Mouse (Mus musculus) MEL (cell line): ENCODE results near the gene Pdlim1. TPM values are rescaled to one million over a fixed set of nuclear protein-coding genes. Genes with fewer than 3 reads are reported as not detected.

ENCODE experiments used
- DNase-seq: peaks from one replicate; pipeline ENCODE4 v3.0.0; 2011; ENCODE audit warnings: low read depth, low spot score
- H3K27ac ChIP-seq: 2 replicates; pipeline ENCODE4 v1.5.1; 2012; ENCODE audit warnings: low read depth, mild to moderate bottlenecking, control low read depth, low read length, moderate library complexity; ENCODE audit not compliant: control insufficient read depth
- H3K27me3 ChIP-seq, 2 experiments: fragments of 150-350 bp in 1 of 2; sonication (generic) in 1 of 2; 2 replicates each; pipeline ENCODE4 v1.6.1; 2012; ENCODE audit warnings: low read length in 2 of 2, mild to moderate bottlenecking in 2 of 2, improper control_type of control experiment in 1 of 2, moderate library complexity in 1 of 2; ENCODE audit not compliant: insufficient read depth in 2 of 2, control insufficient read depth in 1 of 2
- H3K36me3 ChIP-seq, 2 experiments: 2 replicates each; pipeline ENCODE4 v1.6.1; 2012 to 2014; ENCODE audit warnings: low read length in 2 of 2, improper control_type of control experiment in 1 of 2, inconsistent platforms in 1 of 2, mild to moderate bottlenecking in 1 of 2; ENCODE audit not compliant: insufficient read depth in 2 of 2, control insufficient read depth in 1 of 2
- H3K4me1 ChIP-seq, 2 experiments: fragments of 150-350 bp in 1 of 2; sonication (generic) in 1 of 2; 2 replicates each; pipeline ENCODE4 v1.6.1; 2012; ENCODE audit warnings: low read length in 2 of 2, improper control_type of control experiment in 1 of 2, mild to moderate bottlenecking in 1 of 2; ENCODE audit not compliant: insufficient read depth in 2 of 2, control insufficient read depth in 1 of 2
- H3K4me3 ChIP-seq, 2 experiments: fragments of 150-350 bp in 1 of 2; sonication (generic) in 1 of 2; 2 replicates each; pipeline ENCODE4 v1.5.1; 2012; ENCODE audit warnings: low read depth in 2 of 2, low read length in 2 of 2, mild to moderate bottlenecking in 2 of 2, moderate library complexity in 2 of 2, control low read depth in 1 of 2, improper control_type of control experiment in 1 of 2; ENCODE audit not compliant: control insufficient read depth in 1 of 2, insufficient read depth in 1 of 2
- H3K79me2 ChIP-seq: 2 replicates; pipeline ENCODE4 v1.6.1; 2012; ENCODE audit warnings: mild to moderate bottlenecking, low read length, moderate library complexity; ENCODE audit not compliant: control insufficient read depth, poor library complexity, insufficient read depth
- H3K9ac ChIP-seq: 2 replicates; pipeline ENCODE4 v1.6.1; 2012; ENCODE audit warnings: low read depth, mild to moderate bottlenecking, control low read depth, low read length, moderate library complexity; ENCODE audit not compliant: control insufficient read depth, poor library complexity, severe bottlenecking
- H3K9me3 ChIP-seq: fragments of 150-350 bp; sonication (generic); replicated peaks from 2 replicates; pipeline ENCODE4 v1.6.1; 2012; ENCODE audit warnings: mild to moderate bottlenecking, low read length, improper control_type of control experiment, moderate library complexity; ENCODE audit not compliant: insufficient read depth
- CHD2 ChIP-seq: IDR thresholded peaks from 2 replicates; pipeline ENCODE4 v1.6.1; 2011; ENCODE audit warnings: low read length, improper control_type of control experiment
- CTCF ChIP-seq, 3 experiments: IDR thresholded peaks in 2 of 3; conservative IDR thresholded peaks in 1 of 3; 2 replicates each; pipeline ENCODE4 v1.5.1; 2011 to 2012; ENCODE audit warnings: low read length in 3 of 3, low read depth in 2 of 3, mild to moderate bottlenecking in 2 of 3, improper control_type of control experiment in 1 of 3, inconsistent platforms in 1 of 3, mixed read lengths in 1 of 3, moderate library complexity in 1 of 3; ENCODE audit not compliant: control insufficient read depth in 1 of 3, insufficient read depth in 1 of 3, poor library complexity in 1 of 3, severe bottlenecking in 1 of 3
- EP300 ChIP-seq, 2 experiments: IDR thresholded peaks; 2 replicates each; pipeline ENCODE4 v1.6.1; 2011; ENCODE audit warnings: improper control_type of control experiment in 2 of 2, low read length in 2 of 2, low read depth in 1 of 2, mild to moderate bottlenecking in 1 of 2
- ETS1 ChIP-seq: IDR thresholded peaks from 2 replicates; pipeline ENCODE4 v1.6.1; 2012; ENCODE audit warnings: low read depth, mild to moderate bottlenecking, inconsistent platforms, low read length, improper control_type of control experiment, moderate library complexity
- GATA1 ChIP-seq: IDR thresholded peaks from 2 replicates; pipeline ENCODE4 v1.6.1; 2011; ENCODE audit warnings: low read depth, low read length, improper control_type of control experiment
- HCFC1 ChIP-seq: IDR thresholded peaks from 2 replicates; pipeline ENCODE4 v1.6.1; 2012; ENCODE audit warnings: low read depth, mild to moderate bottlenecking, inconsistent platforms, low read length, improper control_type of control experiment, moderate library complexity
- KAT2A ChIP-seq: conservative IDR thresholded peaks from 2 replicates; pipeline ENCODE4 v1.6.1; 2012; ENCODE audit warnings: low read depth, low read length, improper control_type of control experiment, inconsistent platforms
- MXI1 ChIP-seq: IDR thresholded peaks from 2 replicates; pipeline ENCODE4 v1.6.1; 2011; ENCODE audit warnings: mild to moderate bottlenecking, low read depth, low read length, improper control_type of control experiment
- MYB ChIP-seq: IDR thresholded peaks from 2 replicates; pipeline ENCODE4 v1.6.1; 2011; ENCODE audit warnings: mild to moderate bottlenecking, low read depth, low read length, improper control_type of control experiment
- MYC ChIP-seq: IDR thresholded peaks from 2 replicates; pipeline ENCODE4 v1.6.1; 2011; ENCODE audit warnings: low read depth, mild to moderate bottlenecking, low read length, improper control_type of control experiment, moderate library complexity
- NRF1 ChIP-seq: IDR thresholded peaks from 2 replicates; pipeline ENCODE4 v1.6.1; 2014; ENCODE audit warnings: low read depth, mild to moderate bottlenecking, inconsistent platforms, low read length, improper control_type of control experiment, moderate library complexity; ENCODE audit not compliant: poor library complexity, insufficient read depth, severe bottlenecking
- POLR2A ChIP-seq, 2 experiments: IDR thresholded peaks; 2 replicates each; pipeline ENCODE4 v1.6.1; 2011 to 2012; ENCODE audit warnings: low read length in 2 of 2, mild to moderate bottlenecking in 2 of 2, control low read depth in 1 of 2, improper control_type of control experiment in 1 of 2, low read depth in 1 of 2, moderate library complexity in 1 of 2; ENCODE audit not compliant: control insufficient read depth in 1 of 2, insufficient read depth in 1 of 2, poor library complexity in 1 of 2
- SIN3A ChIP-seq: IDR thresholded peaks from 2 replicates; pipeline ENCODE4 v1.6.1; 2012; ENCODE audit warnings: low read length, improper control_type of control experiment, inconsistent platforms
- TAL1 ChIP-seq: IDR thresholded peaks from 2 replicates; pipeline ENCODE4 v1.6.1; 2012; ENCODE audit warnings: mild to moderate bottlenecking, inconsistent platforms, low read length, moderate library complexity, mixed read lengths
- TBP ChIP-seq: IDR thresholded peaks from 2 replicates; pipeline ENCODE4 v1.8.0; 2011; ENCODE audit warnings: low read depth, low read length, improper control_type of control experiment
- TCF12 ChIP-seq: IDR thresholded peaks from 2 replicates; pipeline ENCODE4 v1.6.1; 2014; ENCODE audit warnings: low read depth, mild to moderate bottlenecking, inconsistent platforms, low read length, improper control_type of control experiment, moderate library complexity
- UBTF ChIP-seq: IDR thresholded peaks from 2 replicates; pipeline ENCODE4 v1.6.1; 2012; ENCODE audit warnings: low read depth, mild to moderate bottlenecking, inconsistent platforms, low read length, improper control_type of control experiment, moderate library complexity, borderline replicate concordance; ENCODE audit not compliant: insufficient read depth
- USF1 ChIP-seq: IDR thresholded peaks from 2 replicates; pipeline ENCODE4 v1.6.1; 2014; ENCODE audit warnings: low read depth, mild to moderate bottlenecking, inconsistent platforms, low read length, improper control_type of control experiment, moderate library complexity
- ZMIZ1 ChIP-seq: IDR thresholded peaks from 2 replicates; pipeline ENCODE4 v1.6.1; 2012; ENCODE audit warnings: low read depth, mild to moderate bottlenecking, inconsistent platforms, low read length, improper control_type of control experiment, moderate library complexity
- polyA plus RNA-seq, 2 experiments: library from polyadenylated mRNA; stranded (reverse) in 1 of 2; unstranded in 1 of 2; fragments of >175 nt in 1 of 2; fragments of >200 nt in 1 of 2; gene quantifications; 2 replicates each; pipeline versions ENCODE4 v1.2.1 to v1.2.4; 2012; ENCODE audit warnings: low replicate concordance in 2 of 2, low read depth in 1 of 2; ENCODE audit not compliant: insufficient read length in 2 of 2, insufficient read depth in 1 of 2, missing spikeins in 1 of 2
- total RNA-seq: library from RNA; depleted of rRNA; stranded (reverse); fragments of 300-350 nt; gene quantifications from 2 replicates; pipeline ENCODE4 v1.2.3, GENCODE M21; 2012

Gene Pdlim1
- total and polyA plus RNA-seq, 3 experiments: not detected

GRCm38 (mm10) chr19:40254741-40255140, 16.9 kb downstream of the Pdlim1 start:
- Histone ChIP-seq H3K9me3 (no peaks in the 10 kb centered on the region), H3K27ac (no peak overlapping the region), H3K9ac (no peak overlapping the region)
- DNase-seq: no peak
- TF ChIP-seq KAT2A: no peak
- TF ChIP-seq EP300 (IDR thresholded peaks at IDR 0.05; ENCODE audit: low read depth in 1 of 2, low read length in 2 of 2): no peak
- TF ChIP-seq NRF1: no peak
- no peak for TF ChIP-seq HCFC1
- TF ChIP-seq SIN3A: no peak
- TF ChIP-seq TBP: no peak
- TF ChIP-seq MXI1: no peak
- TF ChIP-seq TCF12: no peak
- no peak for TF ChIP-seq TAL1
- no peak for TF ChIP-seq CTCF (IDR thresholded peaks at IDR 0.05 in 2 of 3, conservative IDR thresholded peaks at IDR 0.05 in 1 of 3; ENCODE audit: control insufficient read depth in 1 of 3, insufficient read depth in 1 of 3, low read depth in 2 of 3, low read length in 3 of 3, poor library complexity in 1 of 3, severe bottlenecking in 1 of 3)
- TF ChIP-seq MYB: no peak
- TF ChIP-seq MYC: no peak
- no peak for TF ChIP-seq ETS1
- TF ChIP-seq UBTF: no peak
- no peak for TF ChIP-seq GATA1
- TF ChIP-seq USF1: no peak
- TF ChIP-seq CHD2: no peak
- TF ChIP-seq, all 39 proteins: peak for 0
- no peaks in the 10 kb centered on the region for H3K4me1 ChIP-seq
- no peaks in the 10 kb centered on the region for H3K27me3 ChIP-seq
- no peak overlapping the region for H3K4me3 ChIP-seq
- no peaks in the 10 kb centered on the region for H3K36me3 ChIP-seq
- H3K79me2 ChIP-seq: no peaks in the 10 kb centered on the region

GRCm38 (mm10) chr19:40253768-40254167, 17.9 kb downstream of the Pdlim1 start:
- DNase-seq: no peak
- Histone ChIP-seq H3K4me1 (no peaks in the 10 kb centered on the region), H3K9ac (no peak overlapping the region), H3K9me3 (no peaks in the 10 kb centered on the region), H3K27ac (no peak overlapping the region), H3K36me3 (no peaks in the 10 kb centered on the region), H3K27me3 (no peaks in the 10 kb centered on the region), H3K79me2 (no peaks in the 10 kb centered on the region), H3K4me3 (no peak overlapping the region)
- no peak for TF ChIP-seq ZMIZ1
- no peak for TF ChIP-seq CTCF (IDR thresholded peaks at IDR 0.05 in 2 of 3, conservative IDR thresholded peaks at IDR 0.05 in 1 of 3; ENCODE audit: control insufficient read depth in 1 of 3, insufficient read depth in 1 of 3, low read depth in 2 of 3, low read length in 3 of 3, poor library complexity in 1 of 3, severe bottlenecking in 1 of 3)
- no peak for TF ChIP-seq EP300 (IDR thresholded peaks at IDR 0.05; ENCODE audit: low read depth in 1 of 2, low read length in 2 of 2)
- no peak for TF ChIP-seq POLR2A (IDR thresholded peaks at IDR 0.05; ENCODE audit: control insufficient read depth in 1 of 2, insufficient read depth in 1 of 2, low read depth in 1 of 2, low read length in 2 of 2, poor library complexity in 1 of 2)
- no peak for TF ChIP-seq TCF12
- TF ChIP-seq NRF1: no peak
- no peak for TF ChIP-seq MYC
- no peak for TF ChIP-seq CHD2
- TF ChIP-seq HCFC1: no peak
